Mouse (Mus musculus) heart, postnatal 36 days (tissue): ENCODE measurements around the gene Dmrtc1c2. TPM values are rescaled to one million over a fixed set of nuclear protein-coding genes. Genes with fewer than 3 reads are reported as not detected.
"Not testable (repeated sequence)": the region's sequence is repeated elsewhere in the genome, so short reads cannot be mapped to it uniquely, and the experiment has no call there.

Source experiments
- DNase-seq, 2 experiments: peaks; one replicate each; pipeline ENCODE4 v3.0.0; 2021 to 2022
- intact Hi-C: fragments of 180-260 bp; cut with DNase I; formaldehyde crosslinking; loops from one replicate; pipeline ENCODE4 v1.15.1; 2025
- total RNA-seq, 2 experiments: library from RNA; stranded (reverse); gene quantifications; 2 replicates each; pipeline ENCODE4 v1.2.3; 2021

The Dmrtc1c2 gene
- total RNA-seq, result not detected

DNA sequence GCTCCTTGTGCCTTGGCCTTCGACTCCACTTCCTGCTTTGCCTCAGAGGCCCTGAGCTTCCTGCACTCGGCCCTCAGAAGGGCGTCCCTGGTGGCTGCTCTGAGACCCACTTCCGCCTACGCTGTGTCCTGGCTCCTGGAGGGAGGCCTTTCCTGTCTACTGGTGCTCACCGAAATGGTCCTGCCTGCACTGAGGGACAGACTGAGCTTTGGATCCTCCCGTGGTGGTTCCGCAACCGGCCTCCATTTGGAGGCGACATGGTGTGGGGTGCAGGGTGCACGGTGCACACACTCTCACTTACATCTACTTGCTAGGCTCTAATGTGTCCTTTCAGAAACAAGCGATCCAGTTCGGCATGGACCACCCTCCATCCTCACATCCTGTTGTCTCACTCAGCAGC, at the start of gene Dmrtc1c2:
Gene Dmrtc1c2 (minus strand): TSS at position 101 of the 400 bp plus-strand sequence.
- DNase-seq, result not testable (repeated sequence)

DNA sequence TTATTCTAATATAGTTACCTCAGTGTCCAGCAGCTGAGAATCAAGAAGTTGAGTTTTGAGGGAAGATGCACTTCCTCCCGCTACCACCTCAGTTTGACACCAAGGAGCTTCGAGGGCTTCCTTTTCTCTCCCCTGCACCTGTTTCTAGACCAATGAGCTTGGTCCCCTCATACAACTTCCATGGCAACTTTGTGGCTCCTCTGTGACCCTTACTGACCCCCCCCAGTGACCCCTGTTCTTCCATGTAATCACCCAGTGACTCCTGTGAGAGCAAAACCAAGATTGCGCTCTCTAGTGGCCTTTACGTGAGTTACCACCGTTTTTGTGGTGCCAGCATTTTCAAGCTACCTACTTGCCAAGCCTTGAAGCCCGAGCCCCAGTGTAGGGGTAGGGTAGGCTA, 13.5 kb upstream of the Dmrtc1c2 start, which contains the start of gene 1700031F05Rik:
Gene 1700031F05Rik (minus strand): TSS at position 101 of the 400 bp plus-strand sequence.
- no peak for DNase-seq
- intact Hi-C loops, result loop anchor here (5.0 kb wide), 1 partner anchor 76 kb away; no protein-coding TSS in a partner anchor

More for the DNA sequence above, at the start of gene Dmrtc1c2:
- intact Hi-C loops, result not testable (repeated sequence)

DNA sequence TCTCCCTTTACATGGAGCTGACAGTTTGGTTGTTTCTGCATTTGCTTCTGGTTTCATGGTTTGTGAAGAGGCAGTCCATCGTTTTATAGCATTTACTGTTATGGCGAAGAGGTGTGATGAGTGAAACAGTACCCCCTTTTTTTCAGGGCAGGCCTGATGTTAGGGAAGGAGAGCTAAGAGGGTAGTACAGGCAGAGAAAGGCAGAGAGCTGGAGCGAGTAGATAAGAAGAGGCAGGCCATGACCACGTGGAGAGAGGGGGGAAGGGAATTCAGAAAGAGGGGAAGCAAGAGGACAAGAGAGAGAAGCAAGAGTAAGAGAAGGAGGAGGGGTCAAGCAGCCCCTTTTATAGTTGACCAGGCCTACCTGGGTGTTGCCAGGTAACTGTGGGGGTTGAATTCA, 42.1 kb downstream of the Dmrtc1c2 start:
- no peak for DNase-seq
- intact Hi-C loops, result no loop called here

DNA sequence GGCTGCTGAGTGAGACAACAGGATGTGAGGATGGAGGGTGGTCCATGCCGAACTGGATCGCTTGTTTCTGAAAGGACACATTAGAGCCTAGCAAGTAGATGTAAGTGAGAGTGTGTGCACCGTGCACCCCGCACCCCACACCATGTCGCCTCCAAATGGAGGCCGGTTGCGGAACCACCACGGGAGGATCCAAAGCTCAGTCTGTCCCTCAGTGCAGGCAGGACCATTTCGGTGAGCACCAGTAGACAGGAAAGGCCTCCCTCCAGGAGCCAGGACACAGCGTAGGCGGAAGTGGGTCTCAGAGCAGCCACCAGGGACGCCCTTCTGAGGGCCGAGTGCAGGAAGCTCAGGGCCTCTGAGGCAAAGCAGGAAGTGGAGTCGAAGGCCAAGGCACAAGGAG, 51.8 kb downstream of the Dmrtc1c2 start, which contains the start of gene Dmrtc1c1:
Gene Dmrtc1c1 (plus strand): TSS at position 301 of the 400 bp plus-strand sequence.
- intact Hi-C loops, DNase-seq: not testable (repeated sequence)

Other genes with a start within 250 kb of the Dmrtc1c2 start
- gene Phka1, start 210.4 kb downstream of the Dmrtc1c2 start, total RNA-seq, result 10 to 100 TPM; 29.2 to 38.2 TPM
- not detected for gene Gm3880, start 167.6 kb downstream of the Dmrtc1c2 start, total RNA-seq
- gene Gm9112, start 147.0 kb downstream of the Dmrtc1c2 start, total RNA-seq, result not detected
- gene Dmrtc1b, start 146.8 kb downstream of the Dmrtc1c2 start, total RNA-seq, result not detected
- gene Dmrtc1c1, start 51.7 kb downstream of the Dmrtc1c2 start, total RNA-seq, result not detected
- not detected for gene 1700031F05Rik, start 13.4 kb upstream of the Dmrtc1c2 start, total RNA-seq
- not detected for gene Dmrtc1a, start 54.1 kb upstream of the Dmrtc1c2 start, total RNA-seq
- gene 1700011M02Rik, start 54.3 kb upstream of the Dmrtc1c2 start, total RNA-seq, result not detected
- not detected for gene 1700018G05Rik, start 73.8 kb upstream of the Dmrtc1c2 start, total RNA-seq